Mouse (Mus musculus) kidney, adult 2 months (tissue): Measurements from ENCODE around the gene Nob1. TPM values are rescaled to one million over a fixed set of nuclear protein-coding genes. Genes with fewer than 3 reads are reported as not detected.

ENCODE experiments used
- DNase-seq: peaks from one replicate; pipeline ENCODE4 v3.0.0; 2021
- H3K27ac ChIP-seq: fragments of 200-500 bp; 2 replicates; pipeline ENCODE4 v1.5.1; 2012; ENCODE audit warnings: low read depth, low read length, control low read depth, inconsistent platforms; ENCODE audit not compliant: insufficient read depth
- H3K27me3 ChIP-seq: fragments of 200-500 bp; replicated peaks from 2 replicates; pipeline ENCODE4 v1.6.1; 2012; ENCODE audit warnings: mild to moderate bottlenecking, moderate library complexity, low read length, inconsistent platforms; ENCODE audit not compliant: control insufficient read depth, insufficient read depth
- H3K36me3 ChIP-seq: fragments of 200-500 bp; 2 replicates; pipeline ENCODE4 v1.6.1; 2012; ENCODE audit warnings: mild to moderate bottlenecking, moderate library complexity, low read length, inconsistent platforms; ENCODE audit not compliant: control insufficient read depth, insufficient read depth
- H3K4me1 ChIP-seq: fragments of 200-500 bp; 2 replicates; pipeline ENCODE4 v1.6.1; 2011; ENCODE audit warnings: low read length; ENCODE audit not compliant: control insufficient read depth, insufficient read depth
- H3K4me3 ChIP-seq: fragments of 200-500 bp; 2 replicates; pipeline ENCODE4 v1.5.1; 2011; ENCODE audit warnings: mild to moderate bottlenecking, low read depth, low read length, control low read depth; ENCODE audit not compliant: insufficient read depth
- CTCF ChIP-seq: fragments of 200-500 bp; conservative IDR thresholded peaks from 2 replicates; pipeline ENCODE4 v1.5.1; 2011; ENCODE audit warnings: low read depth, mild to moderate bottlenecking, control low read depth, low read length, moderate library complexity, mixed read lengths; ENCODE audit not compliant: insufficient read depth, insufficient read length
- POLR2A ChIP-seq: fragments of 200-500 bp; IDR thresholded peaks from one replicate; pipeline ENCODE4 v1.6.1; 2011; ENCODE audit warnings: low read depth, low read length, control low read depth
- WGBS: fragments of 180-500 bp; shearing (Covaris S2); methylation state at CpG from one replicate; pipeline ENCODE4 v1.1.7; 2018; 5-methylcytosine and 5-hydroxymethylcytosine counted together
- polyA plus RNA-seq: library from polyadenylated mRNA; depleted of rRNA; stranded (reverse); fragments of >200 nt; gene quantifications from 2 replicates; pipeline ENCODE4 v1.2.3, GENCODE M21; 2012

Nob1 gene
- polyA plus RNA-seq, 1 experiment = 25.6 TPM

DNA sequence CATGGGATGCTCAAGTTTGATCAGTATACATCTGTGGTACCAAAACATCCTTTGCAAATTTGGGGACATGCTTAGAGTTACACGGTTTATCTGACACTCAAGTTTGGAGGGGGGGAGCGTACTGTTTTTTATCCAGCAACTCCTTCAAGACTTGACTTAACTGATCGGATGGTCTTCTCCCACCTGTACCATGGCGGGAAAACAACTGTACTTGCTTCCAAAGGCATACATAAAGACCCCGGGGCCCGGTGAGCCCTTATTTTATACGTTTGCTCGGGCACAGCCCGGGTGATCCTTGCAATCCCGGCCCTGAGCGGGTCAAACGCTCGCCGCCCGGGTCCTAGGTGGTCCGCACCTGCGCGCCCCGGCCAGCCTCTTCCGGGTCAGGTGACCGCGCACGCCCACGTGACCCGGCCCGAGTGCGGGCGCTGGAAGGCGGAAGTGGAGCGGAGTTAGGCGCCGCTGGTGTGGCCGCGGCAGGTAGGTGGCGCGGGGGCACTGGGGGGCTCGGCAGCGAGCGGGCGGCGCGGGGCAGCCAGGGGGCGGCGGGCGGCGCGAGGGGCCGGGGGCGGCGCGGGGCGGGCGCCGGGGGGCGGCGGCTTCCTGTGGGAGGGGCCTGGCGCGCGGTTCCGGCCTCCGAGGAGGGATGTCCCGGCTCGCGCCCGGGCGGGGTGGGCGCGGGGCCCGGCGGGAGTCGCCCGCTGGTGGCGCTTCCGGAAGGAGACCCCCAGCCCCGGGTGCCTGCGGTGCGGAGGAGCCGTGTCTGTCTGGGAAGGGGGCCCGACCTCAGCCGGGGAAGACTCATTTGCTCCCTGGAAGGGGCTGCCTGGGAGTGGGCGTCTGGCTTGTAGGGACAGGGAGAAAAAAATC, 11.3 kb upstream of the Nob1 start, which contains the start of gene Wwp2:
Gene Wwp2, plus strand, starts transcription at position 404 of the 870 bp plus-strand sequence.
- DNase-seq = peak; percentile 86
- no peaks in the 10 kb centered on the region for H3K27me3 ChIP-seq
- H3K4me3 ChIP-seq = peak within 1 kb of the TSS; percentile 94
- TF ChIP-seq POLR2A (no peak), CTCF (no peak)
- H3K4me1 ChIP-seq = peaks cover 13% of the 10 kb centered on the region; the same call in 1 of the 2 replicates
- no peaks in the 10 kb centered on the region for H3K36me3 ChIP-seq
- under 1% methylated on average over 75 of the region's 81 CpGs for WGBS
- H3K27ac ChIP-seq = peak within 1 kb of the TSS; percentile 91

DNA sequence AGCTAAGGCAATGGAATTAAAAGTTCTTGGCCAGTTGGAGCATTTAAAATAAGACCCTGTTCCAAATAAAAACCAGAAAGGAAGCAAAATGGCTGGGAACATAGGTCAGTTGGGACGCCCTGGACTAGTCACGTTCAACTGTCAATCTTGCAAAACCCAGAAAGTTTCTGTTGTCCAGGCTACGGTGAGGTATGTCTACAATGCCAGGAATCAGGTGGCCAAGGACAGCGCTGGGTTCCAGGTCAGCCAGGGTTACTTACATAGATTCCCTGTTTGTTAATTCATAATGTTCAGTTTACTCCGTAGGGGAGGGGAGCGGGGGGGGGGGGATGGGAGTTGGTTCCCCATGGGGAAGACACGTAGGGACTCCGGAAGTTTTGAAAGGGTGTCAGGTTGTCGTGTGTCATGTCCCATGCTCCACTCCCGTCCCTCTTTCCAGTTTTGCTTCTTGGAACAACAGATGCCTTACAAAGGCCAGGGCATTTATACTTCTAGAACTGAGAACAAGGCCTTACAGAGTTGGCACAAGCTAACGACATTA, 10.6 kb upstream of the Nob1 start:
- H3K4me3 ChIP-seq = peak overlapping the region; percentile 94
- peak overlapping the region; percentile 76; the same call in 1 of the 2 replicates for H3K27ac ChIP-seq
- DNase-seq = no peak

GRCm38 (mm10) chr8:107430821-107431220, 6.0 kb upstream of the Nob1 start:
- peak; percentile 86 for DNase-seq
- Histone ChIP-seq H3K27ac (peak overlapping the region; percentile 53; the same call in 1 of the 2 replicates), H3K36me3 (no peaks in the 10 kb centered on the region), H3K27me3 (no peaks in the 10 kb centered on the region), H3K4me3 (no peak overlapping the region), H3K4me1 (peaks cover 5% of the 10 kb centered on the region; the same call in 1 of the 2 replicates)
- TF ChIP-seq CTCF = no peak
- no peak for TF ChIP-seq POLR2A
- 51% methylated on average over 8 of the region's 8 CpGs for WGBS

More for the DNA sequence above, 10.6 kb upstream of the Nob1 start:
- TF ChIP-seq CTCF (no peak), POLR2A (no peak)
- WGBS = 28% methylated on average over 11 of the region's 11 CpGs
- Histone ChIP-seq H3K4me1 (peaks cover 16% of the 10 kb centered on the region; the same call in 1 of the 2 replicates), H3K36me3 (no peaks in the 10 kb centered on the region), H3K27me3 (no peaks in the 10 kb centered on the region)

DNA sequence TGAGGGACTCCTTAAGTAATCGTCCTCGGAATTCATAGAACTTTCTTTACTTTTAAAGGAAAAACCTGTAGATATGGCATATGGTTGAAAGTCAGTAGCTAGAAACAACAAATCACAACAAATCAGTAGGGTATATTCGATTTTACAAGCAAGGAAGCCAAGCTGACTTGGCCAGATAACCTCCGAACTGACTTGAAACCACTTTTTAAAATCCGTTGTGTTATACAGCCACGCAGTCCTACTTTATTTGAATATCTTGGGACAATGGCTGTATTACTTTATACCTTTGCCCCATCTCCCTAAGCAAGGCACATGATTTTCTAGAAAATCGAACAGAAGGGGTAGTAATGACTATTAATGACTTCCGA, 363 bp upstream of the Nob1 start:
- no peak for DNase-seq
- Histone ChIP-seq H3K4me3 (no peak overlapping the region), H3K27me3 (no peaks in the 10 kb centered on the region), H3K36me3 (no peaks in the 10 kb centered on the region), H3K27ac (no peak overlapping the region), H3K4me1 (no peaks in the 10 kb centered on the region)
- TF ChIP-seq CTCF (no peak), POLR2A (no peak)
- 44% methylated on average over 8 of the region's 8 CpGs for WGBS

GRCm38 (mm10) chr8:107424176-107424575, 675 bp downstream of the Nob1 start:
- H3K4me3 ChIP-seq = peak overlapping the region; percentile 76
- H3K4me1 ChIP-seq = no peaks in the 10 kb centered on the region
- no peaks in the 10 kb centered on the region for H3K27me3 ChIP-seq
- 28% methylated on average over 9 of the region's 9 CpGs for WGBS
- no peaks in the 10 kb centered on the region for H3K36me3 ChIP-seq
- no peak for DNase-seq
- H3K27ac ChIP-seq = no peak overlapping the region
- TF ChIP-seq CTCF = no peak
- no peak for TF ChIP-seq POLR2A

DNA sequence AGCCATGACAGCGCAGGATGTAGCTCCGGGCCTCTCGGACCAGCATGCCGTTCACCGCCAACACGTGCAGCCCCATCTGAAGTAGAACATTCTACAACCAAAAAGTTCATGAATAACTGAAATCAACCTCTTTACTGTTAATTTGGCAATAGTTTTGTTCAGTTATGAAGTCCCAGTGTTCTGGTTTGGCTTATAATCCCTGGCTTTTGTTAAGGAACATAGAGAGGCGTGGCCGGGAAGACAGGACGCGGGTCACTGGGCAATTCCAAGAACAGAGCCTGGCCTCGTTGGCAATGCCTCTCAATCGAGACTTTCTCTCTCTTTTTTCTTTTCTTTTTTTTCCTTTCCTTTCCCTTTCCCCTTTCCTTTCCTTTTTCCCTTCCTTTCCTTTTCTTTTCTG, 7.8 kb downstream of the Nob1 start:
- TF ChIP-seq POLR2A = no peak
- DNase-seq = peak; percentile 83
- H3K27ac ChIP-seq = no peak overlapping the region
- 63% methylated on average over 12 of the region's 12 CpGs for WGBS
- no peak overlapping the region for H3K4me3 ChIP-seq
- H3K27me3 ChIP-seq = no peaks in the 10 kb centered on the region
- H3K4me1 ChIP-seq = no peaks in the 10 kb centered on the region
- H3K36me3 ChIP-seq = peaks cover 6% of the 10 kb centered on the region

GRCm38 (mm10) chr8:107413881-107414280, 11.0 kb downstream of the Nob1 start:
- 91% methylated on average over 10 of the region's 10 CpGs for WGBS
- TF ChIP-seq CTCF (no peak), POLR2A (no peak)
- H3K27me3 ChIP-seq = no peaks in the 10 kb centered on the region
- H3K4me1 ChIP-seq = peaks cover 2% of the 10 kb centered on the region; the same call in 1 of the 2 replicates
- peaks cover 6% of the 10 kb centered on the region for H3K36me3 ChIP-seq
- no peak overlapping the region for H3K4me3 ChIP-seq
- H3K27ac ChIP-seq = no peak overlapping the region
- no peak for DNase-seq
